Mouse (Mus musculus): Measurements from ENCODE around the gene Scarb1. TPM values are rescaled to one million over a fixed set of nuclear protein-coding genes. Genes with fewer than 3 reads are reported as not detected.

The Scarb1 gene
- polyA plus RNA-seq, 1 experiment from 2014 or later, result 51.6 TPM

DNA sequence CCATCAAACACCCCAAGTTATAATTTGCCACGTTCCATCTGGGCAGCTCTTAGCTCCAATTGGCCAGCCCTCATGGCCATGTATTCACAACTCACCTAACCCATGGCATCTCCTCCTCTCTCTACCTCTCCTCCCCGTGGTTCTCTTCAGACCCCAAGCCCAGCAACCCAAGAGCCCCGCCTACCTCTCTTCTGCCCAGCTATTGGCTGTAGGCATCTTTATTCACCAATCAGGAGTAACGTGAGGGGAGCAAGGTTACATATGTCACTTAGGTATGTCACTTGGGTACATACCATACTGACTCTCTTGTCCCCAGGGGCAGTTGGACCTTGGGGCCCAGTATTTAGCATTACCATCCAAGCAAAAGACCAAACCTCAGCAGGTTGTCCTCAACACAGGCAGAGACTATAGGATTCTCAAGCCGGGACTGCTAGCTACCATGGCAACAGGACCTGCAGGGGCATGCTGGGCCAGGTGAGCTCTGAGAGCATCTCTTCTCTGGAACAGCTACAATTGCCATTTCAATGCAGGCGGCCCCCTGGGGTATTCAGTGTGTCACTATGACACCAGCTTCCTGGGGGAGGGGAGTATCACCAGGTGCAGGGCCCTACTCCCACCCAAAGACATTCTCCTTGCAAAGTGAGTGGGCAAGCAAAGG, 100.6 kb downstream of the Scarb1 start:
- Histone ChIP-seq H3K4me1 (ENCODE audit: control insufficient read depth, insufficient read depth, low read length) (peaks cover 23% of the 10 kb centered on the region), H3K36me3 (ENCODE audit: control insufficient read depth, insufficient read depth, low read length) (no peaks in the 10 kb centered on the region), H3K4me3 (ENCODE audit: low read depth, low read length) (no peak overlapping the region), H3K9me3 (replicated peaks; ENCODE audit: control insufficient read depth, low read length, poor library complexity, severe bottlenecking) (no peaks in the 10 kb centered on the region), H3K9ac (ENCODE audit: low read depth, low read length) (no peak overlapping the region), H3K27me3 (ENCODE audit: control insufficient read depth, insufficient read depth, low read depth, low read length) (no peaks in the 10 kb centered on the region), H3K4me2 (ENCODE audit: low read length) (no peak overlapping the region), H3K27ac (ENCODE audit: low read length) (0 out of 2 replicates have a peak overlapping the region, but pooled peaks have one; percentile 23)
- no peak for ATAC-seq
- 16% methylated on average over 6 of the region's 6 CpGs for WGBS

- H3K9ac ChIP-seq (ENCODE audit: low read depth, low read length), result no peak overlapping the region
- H3K4me2 ChIP-seq (ENCODE audit: low read length), result no peak overlapping the region
- H3K4me3 ChIP-seq (ENCODE audit: low read depth, low read length), result no peak overlapping the region
- H3K9me3 ChIP-seq (replicated peaks; ENCODE audit: control insufficient read depth, low read length, poor library complexity, severe bottlenecking), result no peaks in the 10 kb centered on the region
- peaks cover 6% of the 10 kb centered on the region; the same call in 1 of the 2 replicates for H3K4me1 ChIP-seq (ENCODE audit: control insufficient read depth, insufficient read depth, low read length)
- no peaks in the 10 kb centered on the region for H3K36me3 ChIP-seq (ENCODE audit: control insufficient read depth, insufficient read depth, low read length)
- no peak overlapping the region for H3K27ac ChIP-seq (ENCODE audit: low read length)
- no peak for ATAC-seq
- WGBS, result 70% methylated on average over 6 of the region's 6 CpGs
- no peaks in the 10 kb centered on the region for H3K27me3 ChIP-seq (ENCODE audit: control insufficient read depth, insufficient read depth, low read depth, low read length)
Measured at GRCm38 (mm10) chr5:125235874-125236273, 105.0 kb downstream of the Scarb1 start.

- ATAC-seq, result no peak
- no peak overlapping the region for H3K4me2 ChIP-seq (ENCODE audit: low read length)
Measured at GRCm38 (mm10) chr5:125235398-125235797, 105.5 kb downstream of the Scarb1 start.

GRCm38 (mm10) chr5:125234399-125234798, 106.5 kb downstream of the Scarb1 start:
- WGBS, result 83% methylated on average over 8 of the region's 8 CpGs
- no peaks in the 10 kb centered on the region for H3K9me3 ChIP-seq (replicated peaks; ENCODE audit: control insufficient read depth, low read length, poor library complexity, severe bottlenecking)
- no peak overlapping the region for H3K4me2 ChIP-seq (ENCODE audit: low read length)
- no peaks in the 10 kb centered on the region for H3K27me3 ChIP-seq (ENCODE audit: control insufficient read depth, insufficient read depth, low read depth, low read length)
- no peak for ATAC-seq
- H3K36me3 ChIP-seq (ENCODE audit: control insufficient read depth, insufficient read depth, low read length), result no peaks in the 10 kb centered on the region
- H3K4me3 ChIP-seq (ENCODE audit: low read depth, low read length), result no peak overlapping the region
- no peak overlapping the region for H3K9ac ChIP-seq (ENCODE audit: low read depth, low read length)
- H3K27ac ChIP-seq (ENCODE audit: low read length), result no peak overlapping the region
- no peaks in the 10 kb centered on the region for H3K4me1 ChIP-seq (ENCODE audit: control insufficient read depth, insufficient read depth, low read length)

More at GRCm38 (mm10) chr5:125235398-125235797, 105.5 kb downstream of the Scarb1 start:
- 98% methylated on average over 3 of the region's 3 CpGs for WGBS
- Histone ChIP-seq H3K4me1 (ENCODE audit: control insufficient read depth, insufficient read depth, low read length) (peaks cover 5% of the 10 kb centered on the region; the same call in 1 of the 2 replicates), H3K9me3 (replicated peaks; ENCODE audit: control insufficient read depth, low read length, poor library complexity, severe bottlenecking) (no peaks in the 10 kb centered on the region), H3K36me3 (ENCODE audit: control insufficient read depth, insufficient read depth, low read length) (no peaks in the 10 kb centered on the region), H3K4me3 (ENCODE audit: low read depth, low read length) (no peak overlapping the region), H3K27me3 (ENCODE audit: control insufficient read depth, insufficient read depth, low read depth, low read length) (no peaks in the 10 kb centered on the region), H3K9ac (ENCODE audit: low read depth, low read length) (no peak overlapping the region), H3K27ac (ENCODE audit: low read length) (no peak overlapping the region)

GRCm38 (mm10) chr5:125233478-125233877, 107.4 kb downstream of the Scarb1 start:
- no peaks in the 10 kb centered on the region for H3K36me3 ChIP-seq (ENCODE audit: control insufficient read depth, insufficient read depth, low read length)
- no peak overlapping the region for H3K4me2 ChIP-seq (ENCODE audit: low read length)
- H3K27ac ChIP-seq (ENCODE audit: low read length), result no peak overlapping the region
- WGBS, result 90% methylated on average over 1 of the region's 1 CpGs
- no peak overlapping the region for H3K9ac ChIP-seq (ENCODE audit: low read depth, low read length)
- no peaks in the 10 kb centered on the region for H3K9me3 ChIP-seq (replicated peaks; ENCODE audit: control insufficient read depth, low read length, poor library complexity, severe bottlenecking)
- H3K4me3 ChIP-seq (ENCODE audit: low read depth, low read length), result no peak overlapping the region
- H3K4me1 ChIP-seq (ENCODE audit: control insufficient read depth, insufficient read depth, low read length), result no peaks in the 10 kb centered on the region
- ATAC-seq, result no peak
- no peaks in the 10 kb centered on the region for H3K27me3 ChIP-seq (ENCODE audit: control insufficient read depth, insufficient read depth, low read depth, low read length)

GRCm38 (mm10) chr5:125232443-125232979, 108.4 kb downstream of the Scarb1 start:
- no peak overlapping the region for H3K27ac ChIP-seq (ENCODE audit: low read length)
- WGBS, result 89% methylated on average over 7 of the region's 7 CpGs
- no peak for ATAC-seq
- no peak overlapping the region for H3K4me2 ChIP-seq (ENCODE audit: low read length)
- H3K4me3 ChIP-seq (ENCODE audit: low read depth, low read length), result no peak overlapping the region
- H3K4me1 ChIP-seq (ENCODE audit: control insufficient read depth, insufficient read depth, low read length), result no peaks in the 10 kb centered on the region
- no peaks in the 10 kb centered on the region for H3K36me3 ChIP-seq (ENCODE audit: control insufficient read depth, insufficient read depth, low read length)
- no peaks in the 10 kb centered on the region for H3K9me3 ChIP-seq (replicated peaks; ENCODE audit: control insufficient read depth, low read length, poor library complexity, severe bottlenecking)
- no peaks in the 10 kb centered on the region for H3K27me3 ChIP-seq (ENCODE audit: control insufficient read depth, insufficient read depth, low read depth, low read length)
- H3K9ac ChIP-seq (ENCODE audit: low read depth, low read length), result no peak overlapping the region

- H3K27ac ChIP-seq (ENCODE audit: low read length), result no peak overlapping the region
- no peaks in the 10 kb centered on the region for H3K27me3 ChIP-seq (ENCODE audit: control insufficient read depth, insufficient read depth, low read depth, low read length)
- H3K4me3 ChIP-seq (ENCODE audit: low read depth, low read length), result no peak overlapping the region
- no peak overlapping the region for H3K4me2 ChIP-seq (ENCODE audit: low read length)
- H3K9me3 ChIP-seq (replicated peaks; ENCODE audit: control insufficient read depth, low read length, poor library complexity, severe bottlenecking), result no peaks in the 10 kb centered on the region
- H3K36me3 ChIP-seq (ENCODE audit: control insufficient read depth, insufficient read depth, low read length), result no peaks in the 10 kb centered on the region
- no peak for ATAC-seq
- 80% methylated on average over 5 of the region's 5 CpGs for WGBS
- H3K9ac ChIP-seq (ENCODE audit: low read depth, low read length), result no peak overlapping the region
- H3K4me1 ChIP-seq (ENCODE audit: control insufficient read depth, insufficient read depth, low read length), result no peaks in the 10 kb centered on the region
Measured at GRCm38 (mm10) chr5:125230463-125230862, 110.4 kb downstream of the Scarb1 start.

- ATAC-seq, result no peak
- no peaks in the 10 kb centered on the region for H3K9me3 ChIP-seq (replicated peaks; ENCODE audit: control insufficient read depth, low read length, poor library complexity, severe bottlenecking)
- WGBS, result 79% methylated on average over 2 of the region's 2 CpGs
Measured at GRCm38 (mm10) chr5:125229097-125229496, 111.8 kb downstream of the Scarb1 start.

GRCm38 (mm10) chr5:125227699-125228098, 113.2 kb downstream of the Scarb1 start:
- no peak for ATAC-seq
- Histone ChIP-seq H3K27ac (ENCODE audit: low read length) (no peak overlapping the region), H3K4me3 (ENCODE audit: low read depth, low read length) (no peak overlapping the region), H3K36me3 (ENCODE audit: control insufficient read depth, insufficient read depth, low read length) (no peaks in the 10 kb centered on the region), H3K4me1 (ENCODE audit: control insufficient read depth, insufficient read depth, low read length) (peaks cover 6% of the 10 kb centered on the region; the same call in 1 of the 2 replicates), H3K4me2 (ENCODE audit: low read length) (no peak overlapping the region), H3K9ac (ENCODE audit: low read depth, low read length) (no peak overlapping the region), H3K9me3 (replicated peaks; ENCODE audit: control insufficient read depth, low read length, poor library complexity, severe bottlenecking) (no peaks in the 10 kb centered on the region), H3K27me3 (ENCODE audit: control insufficient read depth, insufficient read depth, low read depth, low read length) (no peaks in the 10 kb centered on the region)
- 98% methylated on average over 4 of the region's 4 CpGs for WGBS

More at GRCm38 (mm10) chr5:125229097-125229496, 111.8 kb downstream of the Scarb1 start:
- peaks cover 5% of the 10 kb centered on the region; the same call in 1 of the 2 replicates for H3K4me1 ChIP-seq (ENCODE audit: control insufficient read depth, insufficient read depth, low read length)
- no peaks in the 10 kb centered on the region for H3K27me3 ChIP-seq (ENCODE audit: control insufficient read depth, insufficient read depth, low read depth, low read length)
- H3K27ac ChIP-seq (ENCODE audit: low read length), result no peak overlapping the region
- H3K4me3 ChIP-seq (ENCODE audit: low read depth, low read length), result no peak overlapping the region
- H3K9ac ChIP-seq (ENCODE audit: low read depth, low read length), result no peak overlapping the region
- no peak overlapping the region for H3K4me2 ChIP-seq (ENCODE audit: low read length)
- H3K36me3 ChIP-seq (ENCODE audit: control insufficient read depth, insufficient read depth, low read length), result no peaks in the 10 kb centered on the region

Data from midbrain, embryonic 16.5 days (tissue).